Mouse (Mus musculus) liver, embryonic 15.5 days (tissue): Measurements from ENCODE around the gene Efcab6. TPM values are rescaled to one million over a fixed set of nuclear protein-coding genes. Genes with fewer than 3 reads are reported as not detected.

ENCODE experiments used
- ATAC-seq: fragments of 200-750 bp; cut with Nextera tagmentation; 2 replicates; pipeline ENCODE4 v1.8.0; 2017; ENCODE audit warnings: moderate number of reproducible peaks, mild to moderate bottlenecking, moderate library complexity; ENCODE audit not compliant: insufficient read depth
- H3K27ac ChIP-seq: fragments of 300-500 bp; sonication (generic); replicated peaks from 2 replicates; pipeline ENCODE4 v1.5.1; 2015; ENCODE audit warnings: mild to moderate bottlenecking, inconsistent platforms
- H3K27me3 ChIP-seq: fragments of 300-500 bp; sonication (generic); 2 replicates; pipeline ENCODE4 v1.6.1; 2015; ENCODE audit warnings: mild to moderate bottlenecking, inconsistent platforms
- H3K36me3 ChIP-seq: fragments of 300-500 bp; sonication (generic); replicated peaks from 2 replicates; pipeline ENCODE4 v1.6.1; 2015; ENCODE audit warnings: moderate library complexity, mild to moderate bottlenecking, inconsistent platforms
- H3K4me1 ChIP-seq: fragments of 300-500 bp; sonication (generic); replicated peaks from 2 replicates; pipeline ENCODE4 v1.6.1; 2015; ENCODE audit warnings: inconsistent platforms
- H3K4me2 ChIP-seq: fragments of 300-500 bp; sonication (generic); 2 replicates; pipeline ENCODE4 v1.6.1; 2015; ENCODE audit warnings: moderate library complexity, mild to moderate bottlenecking, inconsistent platforms
- H3K4me3 ChIP-seq: fragments of 300-500 bp; sonication (generic); replicated peaks from 2 replicates; pipeline ENCODE4 v1.5.1; 2015; ENCODE audit warnings: mild to moderate bottlenecking, inconsistent platforms
- H3K9ac ChIP-seq: fragments of 300-500 bp; sonication (generic); 2 replicates; pipeline ENCODE4 v1.6.1; 2015; ENCODE audit warnings: moderate library complexity, mild to moderate bottlenecking, inconsistent platforms
- H3K9me3 ChIP-seq: fragments of 300-500 bp; sonication (generic); replicated peaks from 2 replicates; pipeline ENCODE4 v1.6.1; 2016; ENCODE audit warnings: inconsistent platforms
- WGBS: fragments of 180-500 bp; shearing (Covaris S2); methylation state at CpG from one replicate; pipeline ENCODE4 v1.1.7; 2015; ENCODE audit warnings: mixed read lengths; ENCODE audit not compliant: insufficient replicate concordance; 5-methylcytosine and 5-hydroxymethylcytosine counted together
- polyA plus RNA-seq: library from polyadenylated mRNA; unstranded; fragments of >200 nt; fragmentation: Nextera tagmentation; extraction: Ambion mirVana; gene quantifications from 2 replicates; pipeline ENCODE4 v1.2.1, GENCODE M21; 2015

The Efcab6 gene
- polyA plus RNA-seq, 1 experiment from 2014 or later = not detected

GRCm38 (mm10) chr15:84080069-84080468, 14.9 kb upstream of the Efcab6 start:
- no peaks in the 10 kb centered on the region for H3K4me1 ChIP-seq
- H3K27ac ChIP-seq = no peak overlapping the region
- ATAC-seq = no peak
- no peak overlapping the region for H3K4me3 ChIP-seq
- H3K9me3 ChIP-seq = no peaks in the 10 kb centered on the region
- H3K4me2 ChIP-seq = no peak overlapping the region
- no peaks in the 10 kb centered on the region for H3K36me3 ChIP-seq
- H3K27me3 ChIP-seq = peaks cover 8% of the 10 kb centered on the region
- 34% methylated on average over 7 of the region's 7 CpGs for WGBS
- H3K9ac ChIP-seq = no peak overlapping the region

GRCm38 (mm10) chr15:84079519-84079918, 14.3 kb upstream of the Efcab6 start:
- no peak overlapping the region for H3K27ac ChIP-seq
- no peaks in the 10 kb centered on the region for H3K4me1 ChIP-seq
- no peak overlapping the region for H3K4me2 ChIP-seq
- H3K9ac ChIP-seq = no peak overlapping the region
- H3K9me3 ChIP-seq = no peaks in the 10 kb centered on the region
- peaks cover 13% of the 10 kb centered on the region for H3K27me3 ChIP-seq
- no peaks in the 10 kb centered on the region for H3K36me3 ChIP-seq
- no peak for ATAC-seq
- H3K4me3 ChIP-seq = no peak overlapping the region
- 69% methylated on average over 2 of the region's 2 CpGs for WGBS

- WGBS = 49% methylated on average over 13 of the region's 13 CpGs
- Histone ChIP-seq H3K27me3 (peaks cover 16% of the 10 kb centered on the region), H3K36me3 (no peaks in the 10 kb centered on the region), H3K9ac (no peak overlapping the region), H3K4me1 (no peaks in the 10 kb centered on the region), H3K4me3 (no peak overlapping the region), H3K27ac (no peak overlapping the region), H3K9me3 (no peaks in the 10 kb centered on the region), H3K4me2 (no peak overlapping the region)
- ATAC-seq = no peak
Measured at GRCm38 (mm10) chr15:84078667-84079066, 13.5 kb upstream of the Efcab6 start.

GRCm38 (mm10) chr15:84077151-84077550, 12.0 kb upstream of the Efcab6 start:
- no peaks in the 10 kb centered on the region for H3K4me1 ChIP-seq
- no peak overlapping the region for H3K4me2 ChIP-seq
- peaks cover 21% of the 10 kb centered on the region for H3K27me3 ChIP-seq
- 57% methylated on average over 17 of the region's 17 CpGs for WGBS
- ATAC-seq = no peak
- H3K9ac ChIP-seq = no peak overlapping the region
- H3K27ac ChIP-seq = no peak overlapping the region
- no peaks in the 10 kb centered on the region for H3K36me3 ChIP-seq
- H3K9me3 ChIP-seq = no peaks in the 10 kb centered on the region
- H3K4me3 ChIP-seq = no peak overlapping the region

GRCm38 (mm10) chr15:84074705-84075185, 9.6 kb upstream of the Efcab6 start:
- Histone ChIP-seq H3K36me3 (no peaks in the 10 kb centered on the region), H3K27me3 (peaks cover 40% of the 10 kb centered on the region), H3K27ac (no peak overlapping the region), H3K4me1 (no peaks in the 10 kb centered on the region), H3K4me2 (no peak overlapping the region), H3K4me3 (no peak overlapping the region), H3K9me3 (no peaks in the 10 kb centered on the region), H3K9ac (no peak overlapping the region)
- ATAC-seq = no peak
- 14% methylated on average over 17 of the region's 17 CpGs for WGBS

GRCm38 (mm10) chr15:84073911-84074704, 8.9 kb upstream of the Efcab6 start:
- no peak overlapping the region for H3K4me2 ChIP-seq
- ATAC-seq = no peak
- H3K27me3 ChIP-seq = peaks cover 46% of the 10 kb centered on the region
- H3K36me3 ChIP-seq = no peaks in the 10 kb centered on the region
- no peak overlapping the region for H3K4me3 ChIP-seq
- no peaks in the 10 kb centered on the region for H3K9me3 ChIP-seq
- 12% methylated on average over 14 of the region's 15 CpGs for WGBS
- H3K27ac ChIP-seq = no peak overlapping the region
- H3K4me1 ChIP-seq = no peaks in the 10 kb centered on the region
- no peak overlapping the region for H3K9ac ChIP-seq

GRCm38 (mm10) chr15:84073058-84073457, 7.9 kb upstream of the Efcab6 start:
- Histone ChIP-seq H3K27me3 (peaks cover 53% of the 10 kb centered on the region), H3K4me3 (no peak overlapping the region), H3K27ac (no peak overlapping the region), H3K9me3 (no peaks in the 10 kb centered on the region), H3K9ac (no peak overlapping the region), H3K4me2 (no peak overlapping the region), H3K4me1 (no peaks in the 10 kb centered on the region), H3K36me3 (no peaks in the 10 kb centered on the region)
- ATAC-seq = no peak
- whole genome bisulfite sequencing = 22% methylated on average over 8 of the region's 8 CpGs

- Histone ChIP-seq H3K4me1 (no peaks in the 10 kb centered on the region), H3K4me3 (no peak overlapping the region), H3K36me3 (no peaks in the 10 kb centered on the region), H3K27me3 (peaks cover 60% of the 10 kb centered on the region), H3K9ac (no peak overlapping the region), H3K27ac (no peak overlapping the region), H3K9me3 (no peaks in the 10 kb centered on the region), H3K4me2 (no peak overlapping the region)
- WGBS = 29% methylated on average over 7 of the region's 7 CpGs
- no peak for ATAC-seq
Measured at GRCm38 (mm10) chr15:84072226-84072625, 7.0 kb upstream of the Efcab6 start.

- Histone ChIP-seq H3K36me3 (no peaks in the 10 kb centered on the region), H3K27me3 (peaks cover 65% of the 10 kb centered on the region)
- 3% methylated on average over 13 of the region's 13 CpGs for WGBS
Measured at GRCm38 (mm10) chr15:84070116-84070676, 5.0 kb upstream of the Efcab6 start.

GRCm38 (mm10) chr15:84069455-84070050, 4.4 kb upstream of the Efcab6 start:
- 10% methylated on average over 16 of the region's 16 CpGs for WGBS
- no peak overlapping the region for H3K4me3 ChIP-seq
- 0 out of 2 replicates have a peak, but pooled peaks cover 2% of the 10 kb centered on the region for H3K9me3 ChIP-seq
- peaks cover 64% of the 10 kb centered on the region for H3K27me3 ChIP-seq
- no peak overlapping the region for H3K9ac ChIP-seq
- H3K27ac ChIP-seq = no peak overlapping the region
- no peaks in the 10 kb centered on the region for H3K36me3 ChIP-seq
- no peak overlapping the region for H3K4me2 ChIP-seq
- H3K4me1 ChIP-seq = no peaks in the 10 kb centered on the region
- ATAC-seq = no peak

More at GRCm38 (mm10) chr15:84070116-84070676, 5.0 kb upstream of the Efcab6 start:
- H3K27ac ChIP-seq = no peak overlapping the region
- 0 out of 2 replicates have a peak, but pooled peaks cover 2% of the 10 kb centered on the region for H3K9me3 ChIP-seq
- H3K4me3 ChIP-seq = no peak overlapping the region
- H3K4me2 ChIP-seq = no peak overlapping the region
- H3K4me1 ChIP-seq = no peaks in the 10 kb centered on the region
- no peak for ATAC-seq
- H3K9ac ChIP-seq = no peak overlapping the region

GRCm38 (mm10) chr15:84065701-84066100, 522 bp upstream of the Efcab6 start:
- WGBS = 62% methylated on average over 4 of the region's 4 CpGs

More at GRCm38 (mm10) chr15:84065701-84066100, 522 bp upstream of the Efcab6 start:
- H3K4me1 ChIP-seq = no peaks in the 10 kb centered on the region
- no peak overlapping the region for H3K27ac ChIP-seq
- H3K4me2 ChIP-seq = no peak overlapping the region
- 0 out of 2 replicates have a peak, but pooled peaks cover 2% of the 10 kb centered on the region for H3K9me3 ChIP-seq
- ATAC-seq = no peak
- peaks cover 46% of the 10 kb centered on the region for H3K27me3 ChIP-seq
- H3K9ac ChIP-seq = no peak overlapping the region
- no peak overlapping the region for H3K4me3 ChIP-seq
- H3K36me3 ChIP-seq = no peaks in the 10 kb centered on the region
